Mouse (Mus musculus) lung, postnatal 0 days (tissue): ENCODE measurements around the gene Scn11a. TPM values are rescaled to one million over a fixed set of nuclear protein-coding genes. Genes with fewer than 3 reads are reported as not detected.

Experiments used
- ATAC-seq: fragments of 200-750 bp; cut with Nextera tagmentation; 2 replicates; pipeline ENCODE4 v1.8.0; 2017; ENCODE audit warnings: moderate library complexity
- DNase-seq: peaks from one replicate; pipeline ENCODE4 v3.0.0-alpha.2; 2016; ENCODE audit warnings: low spot score
- H3K27ac ChIP-seq: fragments of 300-500 bp; sonication (generic); 2 replicates; pipeline ENCODE4 v1.5.1; 2014; ENCODE audit warnings: antibody characterized with exemption, mild to moderate bottlenecking, low read length, mixed read lengths
- H3K27me3 ChIP-seq: fragments of 300-500 bp; sonication (generic); replicated peaks from 2 replicates; pipeline ENCODE4 v1.6.1; 2014; ENCODE audit warnings: low read length, mixed read lengths; ENCODE audit not compliant: insufficient read depth
- H3K36me3 ChIP-seq: fragments of 300-500 bp; sonication (generic); 2 replicates; pipeline ENCODE4 v1.6.1; 2014; ENCODE audit warnings: low read length, mixed read lengths; ENCODE audit not compliant: insufficient read depth
- H3K4me1 ChIP-seq: fragments of 300-500 bp; sonication (generic); 2 replicates; pipeline ENCODE4 v1.6.1; 2014; ENCODE audit warnings: antibody characterized with exemption, low read depth, low read length, mixed read lengths; ENCODE audit not compliant: insufficient read depth
- H3K4me2 ChIP-seq: fragments of 300-500 bp; sonication (generic); replicated peaks from 2 replicates; pipeline ENCODE4 v1.6.1; 2014; ENCODE audit warnings: low read depth, mild to moderate bottlenecking, low read length, moderate library complexity, mixed read lengths
- H3K4me3 ChIP-seq: fragments of 300-500 bp; sonication (generic); 2 replicates; pipeline ENCODE4 v1.5.1; 2014; ENCODE audit warnings: low read depth, low read length
- H3K9ac ChIP-seq: fragments of 300-500 bp; sonication (generic); replicated peaks from 2 replicates; pipeline ENCODE4 v1.6.1; 2014; ENCODE audit warnings: low read depth, mild to moderate bottlenecking
- H3K9me3 ChIP-seq: fragments of 300-500 bp; sonication (generic); 2 replicates; pipeline ENCODE4 v1.6.1; 2016; ENCODE audit warnings: low read length, mixed read lengths
- CTCF ChIP-seq: IDR thresholded peaks from 2 replicates; pipeline ENCODE4 v1.5.1; 2016; ENCODE audit warnings: antibody characterized with exemption, mild to moderate bottlenecking
- EP300 ChIP-seq: IDR thresholded peaks from 2 replicates; pipeline ENCODE4 v1.6.1; 2016; ENCODE audit warnings: antibody characterized with exemption, mild to moderate bottlenecking, control low read depth
- WGBS: fragments of 180-500 bp; shearing (Covaris S2); extraction: QIAGEN DNeasy Blood & Tissue Kit; methylation state at CpG from one replicate; pipeline ENCODE4 v1.1.7; 2014; 5-methylcytosine and 5-hydroxymethylcytosine counted together
- polyA plus RNA-seq: library from polyadenylated mRNA; unstranded; fragments of >200 nt; fragmentation: Nextera tagmentation; extraction: Ambion mirVana; gene quantifications from 2 replicates; pipeline ENCODE4 v1.2.1, GENCODE M21; 2015

The Scn11a gene
- polyA plus RNA-seq, 1 experiment from 2014 or later, result not detected

DNA sequence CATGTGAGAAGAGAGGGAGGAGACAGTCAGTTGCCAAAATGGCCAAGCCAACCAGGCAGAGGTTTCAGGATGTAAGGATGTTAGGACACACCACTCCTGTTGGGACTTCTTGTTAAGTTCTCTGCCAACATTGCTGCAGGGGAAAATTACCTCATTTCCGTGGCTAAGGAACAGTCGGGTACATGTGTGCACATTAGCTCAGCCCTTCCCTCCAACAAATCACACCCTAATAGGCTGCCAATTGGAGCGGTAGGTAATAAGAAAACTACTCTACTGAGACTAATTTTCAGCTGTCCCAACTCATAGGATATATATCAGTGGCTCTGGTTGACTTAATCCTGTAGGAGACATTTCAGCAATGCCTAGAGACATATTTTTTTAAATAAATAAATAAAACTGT lies 44.4 kb downstream of the Scn11a start:
- H3K9me3 ChIP-seq, result no peaks in the 10 kb centered on the region

DNA sequence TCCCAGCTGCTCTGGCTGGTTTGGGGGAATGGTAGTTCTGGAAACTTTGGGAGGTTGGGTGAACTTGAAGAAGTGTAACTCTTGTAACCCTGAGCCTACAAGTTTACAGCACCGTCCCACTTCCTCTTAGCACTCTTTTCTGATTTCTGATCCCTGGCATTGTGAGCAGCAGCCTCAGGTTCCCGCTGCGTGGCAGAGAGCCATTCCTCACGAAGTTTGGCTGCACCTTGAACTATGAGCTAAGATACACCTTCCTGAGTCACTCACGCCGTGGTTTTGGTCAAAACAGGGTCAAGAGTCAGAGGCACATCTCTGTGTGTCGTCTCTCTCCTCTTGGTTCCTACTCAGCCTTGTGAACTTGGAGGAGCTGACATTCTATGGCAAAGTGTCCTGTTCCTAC lies 48.6 kb downstream of the Scn11a start:
- Histone ChIP-seq H3K4me2 (no peak overlapping the region), H3K36me3 (no peaks in the 10 kb centered on the region), H3K9ac (no peak overlapping the region), H3K4me3 (no peak overlapping the region), H3K27me3 (no peaks in the 10 kb centered on the region), H3K4me1 (no peaks in the 10 kb centered on the region), H3K9me3 (no peaks in the 10 kb centered on the region), H3K27ac (no peak overlapping the region)
- no peak for ATAC-seq
- 68% methylated on average over 7 of the region's 7 CpGs for WGBS
- TF ChIP-seq EP300 (no peak), CTCF (no peak)
- DNase-seq, result no peak

More for the DNA sequence above, 44.4 kb downstream of the Scn11a start:
- no peak overlapping the region for H3K9ac ChIP-seq
- no peak overlapping the region for H3K4me2 ChIP-seq
- DNase-seq (no peak), ATAC-seq (no peak)
- no peaks in the 10 kb centered on the region for H3K27me3 ChIP-seq
- H3K4me3 ChIP-seq, result no peak overlapping the region
- H3K36me3 ChIP-seq, result no peaks in the 10 kb centered on the region
- WGBS, result 77% methylated on average over 3 of the region's 3 CpGs
- no peak overlapping the region for H3K27ac ChIP-seq
- no peaks in the 10 kb centered on the region for H3K4me1 ChIP-seq
- TF ChIP-seq EP300, result no peak
- TF ChIP-seq CTCF, result no peak

DNA sequence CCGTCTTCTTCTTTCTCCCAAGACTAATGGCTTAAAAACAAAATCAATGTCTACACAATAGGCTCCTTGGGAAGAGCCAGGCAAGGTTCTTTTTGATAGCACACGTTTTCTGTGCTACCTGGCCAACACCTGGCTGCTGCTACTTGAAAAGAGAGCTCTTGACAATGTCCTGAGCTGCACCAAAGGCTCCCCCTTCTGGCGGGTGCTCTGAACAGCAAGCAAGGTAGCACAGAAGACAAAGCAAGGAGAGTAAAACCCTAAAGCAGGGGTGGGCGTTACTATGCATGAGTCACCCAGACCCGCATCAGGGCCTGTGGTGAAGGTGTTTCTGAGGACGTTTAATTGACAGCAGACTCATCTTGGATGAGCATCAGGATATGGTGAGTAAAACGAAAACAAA lies 56.7 kb downstream of the Scn11a start:
- H3K4me2 ChIP-seq, result no peak overlapping the region
- H3K4me1 ChIP-seq, result no peaks in the 10 kb centered on the region
- WGBS, result 28% methylated on average over 7 of the region's 7 CpGs
- TF ChIP-seq EP300 (no peak), CTCF (peak; percentile 69)
- DNase-seq (peak; percentile 56), ATAC-seq (no peak)
- no peaks in the 10 kb centered on the region for H3K36me3 ChIP-seq
- H3K9ac ChIP-seq, result no peak overlapping the region
- H3K4me3 ChIP-seq, result no peak overlapping the region
- H3K27ac ChIP-seq, result no peak overlapping the region
- no peaks in the 10 kb centered on the region for H3K27me3 ChIP-seq
- H3K9me3 ChIP-seq, result no peaks in the 10 kb centered on the region

DNA sequence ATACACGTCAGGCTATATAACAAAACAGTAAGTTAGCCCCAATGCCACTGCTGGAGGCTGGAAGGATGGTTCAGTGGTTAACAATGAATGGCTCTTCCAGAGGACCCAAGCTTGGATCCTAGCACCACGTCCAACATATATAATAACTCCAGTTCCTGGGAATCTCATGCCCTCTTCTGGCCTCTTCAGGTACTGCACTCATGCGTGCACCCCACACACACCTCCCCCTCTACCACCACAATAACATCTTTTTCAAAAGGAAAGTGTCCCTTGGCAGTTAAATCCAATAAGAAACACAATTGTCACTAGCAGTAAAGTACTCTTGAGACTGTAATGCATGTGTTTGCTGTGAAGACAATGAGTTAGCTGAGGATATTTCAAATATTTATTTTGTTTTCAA lies 65.0 kb downstream of the Scn11a start:
- no peaks in the 10 kb centered on the region for H3K27me3 ChIP-seq
- no peak overlapping the region for H3K9ac ChIP-seq
- no peaks in the 10 kb centered on the region for H3K4me1 ChIP-seq
- no peak overlapping the region for H3K4me3 ChIP-seq
- no peaks in the 10 kb centered on the region for H3K36me3 ChIP-seq
- WGBS, result 86% methylated on average over 3 of the region's 3 CpGs
- no peaks in the 10 kb centered on the region for H3K9me3 ChIP-seq
- no peak; the same call in 1 of the 2 replicates for TF ChIP-seq CTCF
- no peak for TF ChIP-seq EP300
- no peak overlapping the region for H3K4me2 ChIP-seq
- no peak for DNase-seq
- no peak for ATAC-seq
- no peak overlapping the region for H3K27ac ChIP-seq

DNA sequence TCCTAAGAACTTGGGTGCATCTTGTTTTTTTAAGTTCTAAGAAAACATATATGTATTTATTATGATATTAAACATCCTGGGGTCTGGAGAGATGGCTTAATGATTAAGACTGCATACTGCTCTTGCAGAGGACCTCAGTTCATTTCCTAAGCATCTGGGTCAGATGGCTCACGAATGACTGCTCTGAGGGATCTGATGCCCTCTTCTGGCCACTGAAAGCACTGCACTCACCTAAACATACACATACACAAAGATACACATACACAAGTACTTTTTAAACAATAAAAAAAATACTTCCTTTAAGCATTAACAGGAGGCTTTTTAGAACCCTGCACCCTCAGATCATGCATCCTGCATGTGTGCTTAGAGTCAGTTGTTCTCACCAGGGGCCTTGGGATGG lies 65.8 kb downstream of the Scn11a start:
- no peaks in the 10 kb centered on the region for H3K4me1 ChIP-seq
- H3K4me2 ChIP-seq, result no peak overlapping the region
- no peak for ATAC-seq
- no peak overlapping the region for H3K27ac ChIP-seq
- H3K9ac ChIP-seq, result no peak overlapping the region
- H3K36me3 ChIP-seq, result no peaks in the 10 kb centered on the region
- H3K4me3 ChIP-seq, result no peak overlapping the region
- 84% methylated on average over 1 of the region's 1 CpGs for WGBS
- TF ChIP-seq EP300 (no peak), CTCF (no peak)
- DNase-seq, result no peak
- H3K27me3 ChIP-seq, result no peaks in the 10 kb centered on the region
- no peaks in the 10 kb centered on the region for H3K9me3 ChIP-seq

DNA sequence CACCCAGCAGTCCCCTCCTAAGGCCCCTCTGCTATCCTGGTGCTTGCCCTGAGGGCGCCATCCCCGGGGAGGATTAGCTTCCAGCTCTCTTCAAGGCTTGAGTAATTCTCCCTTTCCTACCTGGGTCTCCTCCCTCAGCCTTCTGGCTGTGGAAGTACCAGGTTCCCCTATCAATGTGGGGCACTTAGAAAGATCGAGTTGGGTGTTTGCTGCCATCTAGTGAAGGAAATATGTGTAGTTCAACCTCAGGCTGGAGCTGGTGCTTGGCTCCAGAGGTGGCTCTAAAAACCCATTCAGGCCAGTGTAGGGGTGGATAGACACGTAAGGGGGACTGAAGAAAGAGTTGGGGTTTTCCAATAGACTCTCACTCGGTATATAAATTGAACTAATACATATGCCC lies 73.7 kb downstream of the Scn11a start:
- Histone ChIP-seq H3K4me1 (no peaks in the 10 kb centered on the region), H3K9me3 (no peaks in the 10 kb centered on the region), H3K9ac (no peak overlapping the region), H3K27me3 (no peaks in the 10 kb centered on the region), H3K4me2 (no peak overlapping the region), H3K36me3 (no peaks in the 10 kb centered on the region), H3K27ac (no peak overlapping the region), H3K4me3 (no peak overlapping the region)
- ATAC-seq, result no peak
- TF ChIP-seq CTCF (peak; percentile 65), EP300 (no peak)
- WGBS, result 8% methylated on average over 5 of the region's 5 CpGs
- DNase-seq, result peak; percentile 39

DNA sequence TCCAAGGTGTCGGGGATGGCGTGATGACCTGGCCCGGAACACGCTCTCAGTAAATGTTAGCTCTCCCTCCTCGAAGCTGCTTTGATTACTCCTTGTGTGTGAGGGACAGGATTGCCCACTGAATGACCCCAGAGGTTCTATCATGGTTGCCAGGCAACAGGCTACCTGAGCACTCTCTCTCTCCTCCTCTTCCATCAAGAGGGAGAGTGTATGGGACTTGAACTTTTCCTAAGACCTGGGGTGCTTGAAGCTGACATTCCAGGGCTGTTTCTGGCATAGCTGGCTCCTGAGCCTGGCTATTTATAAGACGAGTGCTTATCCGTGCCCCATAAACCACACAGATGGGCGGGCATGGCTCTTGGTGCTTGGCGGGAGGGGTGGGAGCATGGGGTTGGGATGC lies 76.1 kb downstream of the Scn11a start:
- H3K4me2 ChIP-seq, result no peak overlapping the region
- TF ChIP-seq EP300 (no peak), CTCF (no peak)

More for the DNA sequence above, 76.1 kb downstream of the Scn11a start:
- no peak overlapping the region for H3K9ac ChIP-seq
- no peaks in the 10 kb centered on the region for H3K9me3 ChIP-seq
- no peak overlapping the region for H3K4me3 ChIP-seq
- peak; percentile 12 for DNase-seq
- H3K27ac ChIP-seq, result no peak overlapping the region
- H3K36me3 ChIP-seq, result no peaks in the 10 kb centered on the region
- H3K4me1 ChIP-seq, result no peaks in the 10 kb centered on the region
- 49% methylated on average over 9 of the region's 9 CpGs for WGBS
- peak; percentile 48; the same call in 1 of the 2 replicates for ATAC-seq
- no peaks in the 10 kb centered on the region for H3K27me3 ChIP-seq
